Mouse (Mus musculus) heart, adult 2 months (tissue): ENCODE data around the gene Abcf1. TPM values are rescaled to one million over a fixed set of nuclear protein-coding genes. Genes with fewer than 3 reads are reported as not detected.

Experiments used
- DNase-seq, 2 experiments: peaks; one replicate each; pipeline ENCODE4 v3.0.0; 2021
- H3K27ac ChIP-seq: fragments of 200-600 bp; 2 replicates; pipeline ENCODE4 v1.8.1; 2022
- H3K27me3 ChIP-seq: fragments of 200-500 bp; 2 replicates; pipeline ENCODE4 v1.6.1; 2012; ENCODE audit warnings: mild to moderate bottlenecking, low read length, inconsistent platforms, mixed read lengths; ENCODE audit not compliant: control insufficient read depth, insufficient read depth
- H3K36me3 ChIP-seq: fragments of 200-500 bp; 2 replicates; pipeline ENCODE4 v1.6.1; 2012; ENCODE audit warnings: low read length, inconsistent platforms; ENCODE audit not compliant: control insufficient read depth, insufficient read depth
- H3K4me1 ChIP-seq: fragments of 200-500 bp; 2 replicates; pipeline ENCODE4 v1.6.1; 2011; ENCODE audit warnings: low read length; ENCODE audit not compliant: control insufficient read depth, insufficient read depth
- H3K4me3 ChIP-seq: fragments of 200-600 bp; 2 replicates; pipeline ENCODE4 v1.8.1; 2022
- H3K79me2 ChIP-seq: fragments of 200-500 bp; replicated peaks from 2 replicates; pipeline ENCODE4 v1.6.1; 2012; ENCODE audit warnings: mild to moderate bottlenecking, inconsistent platforms, low read length, moderate library complexity, mixed read lengths; ENCODE audit not compliant: control insufficient read depth, insufficient read depth
- H3K9ac ChIP-seq: fragments of 200-500 bp; 2 replicates; pipeline ENCODE4 v1.6.1; 2012; ENCODE audit warnings: low read depth, mild to moderate bottlenecking, control low read depth, inconsistent platforms, low read length, mixed read lengths
- CTCF ChIP-seq: fragments of 200-600 bp; IDR thresholded peaks from 2 replicates; pipeline ENCODE4 v1.8.1; 2022; ENCODE audit warnings: antibody characterized with exemption, mild to moderate bottlenecking, moderate library complexity
- EP300 ChIP-seq: fragments of 200-500 bp; IDR thresholded peaks from 2 replicates; pipeline ENCODE4 v1.6.1; 2011; ENCODE audit warnings: low read depth, low read length, control low read depth; ENCODE audit not compliant: insufficient read depth
- POLR2A ChIP-seq: fragments of 200-500 bp; IDR thresholded peaks from 2 replicates; pipeline ENCODE4 v1.6.1; 2011; ENCODE audit warnings: mild to moderate bottlenecking, low read depth, low read length, control low read depth; ENCODE audit not compliant: insufficient read depth
- WGBS: fragments of 180-500 bp; shearing (Covaris S2); methylation state at CpG from one replicate; pipeline ENCODE4 v1.1.7; 2018; 5-methylcytosine and 5-hydroxymethylcytosine counted together
- intact Hi-C: fragments of 180-260 bp; cut with DNase I; formaldehyde crosslinking; loops from one replicate; pipeline ENCODE4 v1.15.1; 2025
- polyA plus RNA-seq: library from polyadenylated mRNA; depleted of rRNA; stranded (reverse); fragments of >200 nt; gene quantifications from 2 replicates; pipeline ENCODE4 v1.2.3, GENCODE M21; 2012
- total RNA-seq, 2 experiments: library from RNA; stranded (reverse); gene quantifications; 2 replicates each; pipeline ENCODE4 v1.2.3; 2021

The Abcf1 gene
- total and polyA plus RNA-seq, 3 experiments, result 54.5 to 75.2 (median 63.0) TPM

- Histone ChIP-seq H3K27ac (no peak overlapping the region), H3K79me2 (peaks cover 2% of the 10 kb centered on the region), H3K4me3 (no peak overlapping the region), H3K36me3 (no peaks in the 10 kb centered on the region), H3K27me3 (no peaks in the 10 kb centered on the region), H3K9ac (peak overlapping the region; percentile 22; the same call in 1 of the 2 replicates), H3K4me1 (peaks cover 6% of the 10 kb centered on the region)
- no peak for TF ChIP-seq CTCF
- TF ChIP-seq POLR2A, result no peak
- TF ChIP-seq EP300, result no peak
- intact Hi-C loops, result loop anchor here (1.0 to 2.0 kb wide), 3 partner anchors 34 to 195 kb away; partner anchors contain the start of gene H2-T23
- 63% methylated on average over 12 of the region's 12 CpGs for WGBS
- peak; percentile 33 to 48 for DNase-seq
These were observed 28.4 kb upstream of the Abcf1 start for GRCm38 (mm10) chr17:35997713-35998510.

- Histone ChIP-seq H3K9ac (no peak overlapping the region), H3K36me3 (no peaks in the 10 kb centered on the region), H3K27me3 (no peaks in the 10 kb centered on the region), H3K79me2 (no peaks in the 10 kb centered on the region), H3K4me3 (peak overlapping the region; percentile 16; the same call in 1 of the 2 replicates), H3K27ac (peak overlapping the region; percentile 15), H3K4me1 (peaks cover 6% of the 10 kb centered on the region)
- TF ChIP-seq CTCF, result peak; percentile 89
- TF ChIP-seq EP300, result peak; percentile 100
- no peak for TF ChIP-seq POLR2A
- intact Hi-C loops, result loop anchor here (1.0 to 2.0 kb wide), 3 partner anchors 35 to 196 kb away; partner anchors contain the start of gene H2-T23
- peak; percentile 93 to 94 for DNase-seq
- WGBS, result under 1% methylated on average over 11 of the region's 11 CpGs
These were observed 27.4 kb upstream of the Abcf1 start for GRCm38 (mm10) chr17:35996949-35997348.

- peak overlapping the region; percentile 53 for H3K9ac ChIP-seq
- no peaks in the 10 kb centered on the region for H3K36me3 ChIP-seq
- peak overlapping the region; percentile 72 for H3K27ac ChIP-seq
- no peak for TF ChIP-seq EP300
- no peak for TF ChIP-seq CTCF
- TF ChIP-seq POLR2A, result no peak
- H3K79me2 ChIP-seq, result no peaks in the 10 kb centered on the region
- peaks cover 6% of the 10 kb centered on the region for H3K4me1 ChIP-seq
- H3K4me3 ChIP-seq, result peak overlapping the region; percentile 64
- no peak for DNase-seq
- WGBS, result 3% methylated on average over 14 of the region's 14 CpGs
- no peaks in the 10 kb centered on the region for H3K27me3 ChIP-seq
- intact Hi-C loops, result loop anchor here (5.0 kb wide), 1 partner anchor 168 kb away; no protein-coding TSS in a partner anchor
These were observed 25.3 kb upstream of the Abcf1 start for GRCm38 (mm10) chr17:35994879-35995240.

GRCm38 (mm10) chr17:35994175-35994878, 24.8 kb upstream of the Abcf1 start:
- H3K36me3 ChIP-seq, result no peaks in the 10 kb centered on the region
- peak overlapping the region; percentile 61; the same call in 1 of the 2 replicates for H3K9ac ChIP-seq
- 2% methylated on average over 31 of the region's 31 CpGs for WGBS
- DNase-seq, result peak; percentile 84 to 88
- TF ChIP-seq POLR2A, result peak; percentile 96
- peak; percentile 80 for TF ChIP-seq EP300
- no peak for TF ChIP-seq CTCF
- peak overlapping the region; percentile 72 for H3K27ac ChIP-seq
- intact Hi-C loops, result loop anchor here (5.0 kb wide), 1 partner anchor 167 kb away; no protein-coding TSS in a partner anchor
- peak overlapping the region; percentile 64 for H3K4me3 ChIP-seq
- peaks cover 6% of the 10 kb centered on the region for H3K4me1 ChIP-seq
- no peaks in the 10 kb centered on the region for H3K27me3 ChIP-seq
- no peaks in the 10 kb centered on the region for H3K79me2 ChIP-seq

- intact Hi-C loops, result loop anchor here (1.0 to 5.0 kb wide), 2 partner anchors 56 to 166 kb away; no protein-coding TSS in a partner anchor
- Histone ChIP-seq H3K79me2 (no peaks in the 10 kb centered on the region), H3K27ac (peak overlapping the region; percentile 72), H3K4me3 (peak overlapping the region; percentile 64), H3K27me3 (no peaks in the 10 kb centered on the region), H3K36me3 (no peaks in the 10 kb centered on the region), H3K9ac (no peak overlapping the region), H3K4me1 (peaks cover 4% of the 10 kb centered on the region)
- peak; percentile 81 to 85 for DNase-seq
- WGBS, result 2% methylated on average over 17 of the region's 17 CpGs
- TF ChIP-seq CTCF, result no peak
- TF ChIP-seq EP300, result peak; percentile 92
These were observed 24.1 kb upstream of the Abcf1 start for GRCm38 (mm10) chr17:35993675-35994074.
